Mouse (Mus musculus) layer of hippocampus, adult 8-10 months (tissue): Measurements from ENCODE around the gene Apol9a. TPM values are rescaled to one million over a fixed set of nuclear protein-coding genes. Genes with fewer than 3 reads are reported as not detected.

Experiments used
- DNase-seq, 2 experiments: peaks; one replicate each; pipeline ENCODE4 v3.0.0; 2022; ENCODE audit warnings: low spot score in 2 of 2
- total RNA-seq, 4 experiments: library from RNA; stranded (reverse); gene quantifications; 2 replicates each; pipeline ENCODE4 v1.2.4; 2022

Gene Apol9a
- total RNA-seq, 4 experiments from 2014 or later, result 0.32 TPM; not detected in 3

- no peak for DNase-seq
Observed at GRCm38 (mm10) chr15:77377419-77377818, 33.5 kb downstream of the Apol9a start.

- no peak for DNase-seq
Observed at GRCm38 (mm10) chr15:77376920-77377319, 34.0 kb downstream of the Apol9a start.

- no peak for DNase-seq
Observed at GRCm38 (mm10) chr15:77370588-77370987, 40.3 kb downstream of the Apol9a start.

- DNase-seq, result no peak
Observed at GRCm38 (mm10) chr15:77369981-77370380, 41.0 kb downstream of the Apol9a start.

GRCm38 (mm10) chr15:77368818-77369320, 42.1 kb downstream of the Apol9a start:
- no peak for DNase-seq

- peak; percentile 93 to 97 for DNase-seq
Observed at GRCm38 (mm10) chr15:77368148-77368547, 42.8 kb downstream of the Apol9a start.

GRCm38 (mm10) chr15:77367504-77367903, 43.4 kb downstream of the Apol9a start:
- DNase-seq, result no peak

GRCm38 (mm10) chr15:77366706-77367484, 44.0 kb downstream of the Apol9a start:
- DNase-seq, result peak in 1 of 2 experiments; percentile 81

GRCm38 (mm10) chr15:77365700-77366570, 45.0 kb downstream of the Apol9a start:
- DNase-seq, result no peak

GRCm38 (mm10) chr15:77364026-77364425, 46.9 kb downstream of the Apol9a start:
- DNase-seq, result peak in 1 of 2 experiments; percentile 50

GRCm38 (mm10) chr15:77363578-77363977, 47.4 kb downstream of the Apol9a start:
- no peak for DNase-seq

GRCm38 (mm10) chr15:77362952-77363351, 48.0 kb downstream of the Apol9a start:
- DNase-seq, result no peak

GRCm38 (mm10) chr15:77359905-77360304, 51.0 kb downstream of the Apol9a start:
- no peak for DNase-seq

GRCm38 (mm10) chr15:77359486-77359885, 51.4 kb downstream of the Apol9a start:
- no peak for DNase-seq

GRCm38 (mm10) chr15:77359084-77359483, 51.9 kb downstream of the Apol9a start:
- DNase-seq, result no peak

- DNase-seq, result peak; percentile 81 to 88
Observed at GRCm38 (mm10) chr15:77358320-77359040, 52.5 kb downstream of the Apol9a start.

- no peak for DNase-seq
Observed at GRCm38 (mm10) chr15:77356248-77356810, 54.6 kb downstream of the Apol9a start.

- DNase-seq, result no peak
Observed at GRCm38 (mm10) chr15:77354848-77355551, 55.9 kb downstream of the Apol9a start.

GRCm38 (mm10) chr15:77354496-77354847, 56.5 kb downstream of the Apol9a start:
- no peak for DNase-seq
